Mouse (Mus musculus) lung, postnatal 36 days (tissue): ENCODE data around the gene Tbc1d25.

Experiments used
- DNase-seq: peaks from one replicate; pipeline ENCODE4 v3.0.0; 2022; ENCODE audit warnings: mixed read lengths

Gene Tbc1d25

DNA sequence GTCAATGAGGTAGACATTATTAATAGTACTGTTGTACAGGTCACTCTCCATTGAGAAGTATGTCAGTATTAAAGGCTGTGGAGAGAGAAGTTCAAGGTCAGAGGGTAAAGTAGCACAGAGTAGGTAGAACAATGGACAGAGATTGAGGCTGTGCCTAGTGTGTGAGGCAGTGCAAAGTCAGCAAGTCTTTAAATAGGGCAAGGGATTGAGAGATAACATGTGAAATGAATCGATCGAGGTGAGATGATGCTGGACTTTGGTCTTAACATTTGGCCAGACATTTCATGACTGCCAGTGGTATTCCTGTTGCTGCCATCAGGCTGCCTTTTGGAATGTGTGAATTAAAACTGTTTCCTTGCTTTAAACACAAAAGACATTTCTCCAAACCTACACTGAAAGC is 2.9 kb upstream of the Tbc1d25 start:
- no peak for DNase-seq

GRCm38 (mm10) chrX:8175169-8175503 is 845 bp downstream of the Tbc1d25 start:
- no peak for DNase-seq

GRCm38 (mm10) chrX:8167716-8168647 is 8.0 kb downstream of the Tbc1d25 start:
- DNase-seq, result peak; percentile 13

DNA sequence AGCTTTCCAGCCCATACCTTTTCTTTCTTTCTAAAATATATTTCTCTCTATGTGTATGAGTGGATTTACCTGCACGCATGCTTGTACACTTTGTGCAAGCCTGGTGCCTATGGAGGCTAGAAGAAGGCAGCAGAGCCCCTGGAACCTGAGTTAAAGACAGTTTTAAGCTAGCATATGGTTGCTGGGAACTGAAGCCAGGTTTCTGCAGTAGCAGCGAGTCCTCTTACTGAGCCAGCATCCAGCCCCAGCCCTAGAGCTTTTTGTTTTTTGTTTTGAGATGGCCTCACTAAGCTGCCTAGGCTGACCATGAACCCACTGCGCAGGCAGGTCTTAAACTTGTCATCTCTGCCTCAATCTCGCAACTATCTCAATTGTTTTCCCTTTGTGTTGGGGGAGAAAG is 11.5 kb downstream of the Tbc1d25 start:
- no peak for DNase-seq

DNA sequence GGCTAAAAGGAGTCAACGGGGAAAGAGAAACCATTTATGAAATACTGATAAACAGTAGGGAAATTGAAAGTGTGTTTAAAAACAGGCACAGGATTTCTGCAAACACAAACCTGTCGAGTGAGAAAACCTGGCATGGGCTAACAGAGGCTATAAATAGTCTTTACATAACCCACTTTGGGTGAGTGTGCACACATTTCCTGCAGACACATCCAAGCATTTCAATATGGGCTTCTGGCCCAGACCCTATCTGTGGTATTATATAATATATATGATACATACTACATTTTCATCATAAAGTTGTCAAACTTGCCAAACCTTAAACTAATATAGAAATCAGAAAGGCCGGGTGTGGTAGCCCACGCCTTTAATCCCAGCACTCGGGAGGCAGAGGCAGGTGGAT is 12.9 kb downstream of the Tbc1d25 start:
- peak; percentile 58 for DNase-seq

DNA sequence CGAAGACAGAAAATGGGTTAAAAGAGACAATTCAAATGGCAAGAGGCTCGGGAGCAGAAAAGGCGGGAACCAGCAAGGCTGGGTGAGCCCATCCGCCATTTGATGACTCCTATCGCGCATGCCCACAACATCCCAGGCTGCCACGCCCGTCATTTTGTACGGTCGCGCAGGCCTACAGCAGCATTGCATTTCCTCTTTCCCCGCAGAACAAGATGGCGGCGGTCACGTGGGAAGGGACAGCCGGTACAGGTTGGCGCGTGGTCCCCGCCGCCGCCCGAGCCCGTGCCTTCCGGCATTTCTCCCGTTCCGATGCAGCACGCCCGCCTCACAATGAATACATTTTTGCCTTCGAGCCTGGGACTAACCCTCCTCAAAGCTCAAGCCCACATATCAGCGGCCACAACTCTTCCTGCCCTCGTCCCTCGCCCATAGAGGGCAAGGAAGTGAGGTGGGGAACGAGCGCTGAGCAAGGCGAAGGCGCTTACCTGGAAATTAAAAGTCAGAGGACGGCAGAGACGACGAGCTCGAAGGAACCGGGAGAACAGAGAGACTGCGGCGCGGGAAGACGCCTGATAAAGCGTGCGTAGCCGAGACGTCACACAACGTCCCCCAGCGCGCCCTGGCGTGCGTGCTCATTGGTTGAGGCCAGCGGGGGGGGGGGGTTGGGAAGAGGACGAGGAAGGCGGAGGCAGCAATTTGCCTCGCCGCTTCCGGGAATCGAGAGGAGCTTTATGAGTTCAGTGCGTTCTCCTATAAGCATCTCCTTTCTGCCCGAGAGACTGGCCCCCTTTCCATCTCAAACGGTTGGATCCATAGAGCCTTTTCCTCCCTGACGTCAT is 30.6 kb downstream of the Tbc1d25 start, which contains the start of gene Rbm3:
Gene Rbm3, minus strand, starts transcription at position 728 of the 839 bp plus-strand sequence.
- DNase-seq, result peak; percentile 93

- no peak for DNase-seq
Measured at GRCm38 (mm10) chrX:8143750-8144149, 32.2 kb downstream of the Tbc1d25 start.

GRCm38 (mm10) chrX:8142948-8143347 is 33.0 kb downstream of the Tbc1d25 start:
- DNase-seq, result no peak

DNA sequence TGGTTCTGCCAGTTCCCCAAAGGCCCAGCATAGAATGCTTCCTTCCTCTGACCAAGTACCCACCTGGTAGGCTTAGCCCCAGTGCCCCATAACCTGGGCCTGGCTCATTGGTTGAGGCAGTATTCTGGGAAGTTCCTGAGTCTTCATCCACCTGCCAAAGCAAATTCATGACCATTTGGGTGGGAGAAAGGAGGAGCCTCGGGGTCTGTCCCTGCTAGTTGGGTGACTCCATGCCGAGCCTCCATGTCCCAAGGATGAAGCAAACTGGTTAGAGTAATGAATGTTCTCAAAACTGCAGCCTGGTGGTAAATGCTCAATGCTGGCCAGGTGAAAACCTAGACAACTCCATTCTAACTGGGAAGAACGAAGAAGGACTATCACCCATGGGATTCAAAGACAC is 34.9 kb downstream of the Tbc1d25 start:
- DNase-seq, result no peak

DNA sequence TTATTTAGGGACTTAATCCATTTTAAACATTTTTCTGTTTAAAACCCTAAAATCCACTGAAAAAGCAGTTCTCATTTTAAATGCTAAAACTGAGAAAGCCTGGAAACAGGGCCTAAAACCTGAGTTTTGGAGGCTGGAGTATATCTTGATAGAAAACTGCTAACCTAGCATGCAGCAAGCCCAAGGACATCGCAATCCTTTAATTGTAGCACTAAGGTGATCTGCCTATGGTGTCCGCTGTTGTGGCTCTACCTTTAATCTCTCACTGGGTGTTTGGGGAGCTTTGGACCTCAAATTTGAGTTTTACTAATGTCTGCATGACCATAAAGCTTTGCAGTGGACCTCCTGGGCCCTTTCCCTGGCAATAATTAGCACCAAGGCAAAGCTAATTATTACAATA is 35.5 kb downstream of the Tbc1d25 start:
- DNase-seq, result no peak

DNA sequence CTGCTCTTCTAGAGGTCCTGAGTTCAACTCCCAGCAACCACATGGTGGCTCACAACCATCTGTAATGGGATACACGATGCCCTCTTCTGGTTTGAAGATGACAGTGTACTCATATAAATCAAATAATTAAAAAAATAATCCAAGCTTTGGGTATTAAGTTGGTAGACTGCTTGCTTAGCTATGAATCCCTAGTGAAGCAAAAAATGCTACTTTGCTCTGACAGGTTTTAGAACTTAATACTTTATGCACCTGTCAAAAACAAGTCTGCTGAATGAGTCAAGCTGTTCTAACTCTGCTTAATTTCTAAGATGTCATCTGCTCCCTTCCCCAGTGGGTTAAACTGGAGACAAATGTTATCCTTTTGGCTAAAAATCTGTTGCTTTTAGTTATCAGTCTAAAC is 36.5 kb downstream of the Tbc1d25 start:
- DNase-seq, result no peak

DNA sequence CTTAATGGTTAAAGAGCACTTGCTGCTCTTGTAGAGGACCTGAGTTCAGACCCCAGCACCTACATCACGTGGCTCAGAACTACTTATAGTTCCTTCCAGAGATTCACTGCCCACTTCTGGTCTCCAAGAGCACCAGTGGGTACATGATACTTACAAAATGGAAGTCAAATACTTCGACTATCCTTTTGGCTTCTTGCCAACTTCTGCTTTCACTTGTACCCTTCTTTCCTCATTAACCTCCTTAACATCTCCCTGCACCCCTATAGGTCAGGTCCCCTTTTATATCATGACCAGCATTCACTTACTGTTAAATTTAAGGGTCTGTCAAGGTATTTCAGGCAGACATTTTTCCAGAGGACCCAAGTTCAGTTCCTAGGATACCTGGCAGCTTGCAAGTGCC is 40.1 kb downstream of the Tbc1d25 start:
- peak; percentile 20 for DNase-seq

- peak; percentile 95 for DNase-seq
Measured at GRCm38 (mm10) chrX:8132017-8132976, 43.7 kb downstream of the Tbc1d25 start, which contains the start of gene Wdr13. Gene Wdr13, minus strand, starts transcription at chrX:8132892.

- no peak for DNase-seq
Measured at GRCm38 (mm10) chrX:8131393-8131792, 44.6 kb downstream of the Tbc1d25 start.

- DNase-seq, result peak; percentile 24
Measured at GRCm38 (mm10) chrX:8125235-8125634, 50.7 kb downstream of the Tbc1d25 start.

DNA sequence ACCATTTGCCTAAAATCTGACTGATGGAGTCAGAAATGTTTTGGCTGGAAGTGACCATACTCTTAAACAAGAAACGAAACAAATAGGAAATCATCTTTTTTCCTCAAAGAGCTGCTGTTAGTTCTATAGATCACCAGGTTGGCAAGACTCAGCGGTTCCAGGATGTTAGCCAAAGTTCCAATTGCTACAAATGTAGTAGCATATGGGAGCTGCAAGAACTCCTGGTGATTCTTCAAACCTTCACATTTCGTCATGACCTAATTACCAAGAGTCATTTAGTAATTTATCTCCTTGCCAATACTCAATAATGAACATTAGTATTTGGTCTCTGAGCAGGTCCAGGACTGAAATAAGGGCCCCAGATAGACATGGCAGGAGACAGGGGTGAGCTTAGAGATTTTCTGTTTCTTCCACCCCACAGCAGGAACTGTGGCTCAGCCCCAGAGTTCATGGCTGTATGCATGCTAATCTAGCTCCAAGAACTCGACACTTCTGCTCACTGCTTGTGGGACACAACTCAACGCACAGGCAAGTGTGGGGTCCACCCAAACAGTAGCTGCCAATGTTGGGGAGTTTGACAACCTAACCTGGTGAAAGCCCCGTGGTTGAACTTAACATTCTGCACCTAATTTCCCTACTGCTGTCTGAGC is 52.0 kb downstream of the Tbc1d25 start:
- no peak for DNase-seq

GRCm38 (mm10) chrX:8117264-8117663 is 58.7 kb downstream of the Tbc1d25 start:
- no peak for DNase-seq

DNA sequence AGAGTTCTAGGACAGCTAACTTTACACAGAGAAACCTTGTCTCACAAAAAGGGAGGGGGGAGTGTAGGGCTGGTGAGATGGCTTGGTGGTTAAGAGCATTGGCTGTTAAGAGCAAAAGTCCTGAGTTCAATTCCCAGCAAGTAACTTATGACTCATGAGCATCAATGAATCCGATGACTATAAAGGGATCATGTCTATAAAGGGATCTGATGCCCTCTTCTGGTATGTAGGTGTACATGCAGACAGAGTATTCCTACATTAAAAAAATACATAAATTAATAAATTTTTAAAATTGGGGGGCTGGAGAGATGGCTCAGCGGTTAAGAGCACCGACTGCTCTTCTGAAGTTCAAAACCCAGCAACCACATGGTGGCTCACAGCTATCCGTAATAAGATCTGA is 60.7 kb downstream of the Tbc1d25 start:
- DNase-seq, result no peak

GRCm38 (mm10) chrX:8105019-8105418 is 71.0 kb downstream of the Tbc1d25 start:
- no peak for DNase-seq
